Mouse (Mus musculus) embryonic facial prominence, embryonic 11.5 days (tissue): ENCODE data around the gene Plekhb1. TPM values are rescaled to one million over a fixed set of nuclear protein-coding genes. Genes with fewer than 3 reads are reported as not detected.

Source experiments
- ATAC-seq: fragments of 200-750 bp; cut with Nextera tagmentation; replicated peaks from 2 replicates; pipeline ENCODE4 v1.8.0; 2017; ENCODE audit warnings: low read depth; ENCODE audit not compliant: insufficient number of reproducible peaks, low FRiP score, low TSS enrichment
- DNase-seq: peaks from one replicate; pipeline ENCODE4 v3.0.0-alpha.2; 2015; ENCODE audit warnings: low spot score
- H3K27ac ChIP-seq: fragments of 300-500 bp; sonication (generic); replicated peaks from 2 replicates; pipeline ENCODE4 v1.5.1; 2014; ENCODE audit warnings: mild to moderate bottlenecking, low read depth, low read length, control low read depth
- H3K27me3 ChIP-seq: fragments of 300-500 bp; sonication (generic); 2 replicates; pipeline ENCODE4 v1.6.1; 2014; ENCODE audit warnings: mild to moderate bottlenecking, low read length, moderate library complexity, mixed read lengths; ENCODE audit not compliant: control insufficient read depth, insufficient read depth
- H3K36me3 ChIP-seq: fragments of 300-500 bp; sonication (generic); replicated peaks from 2 replicates; pipeline ENCODE4 v1.6.1; 2014; ENCODE audit warnings: low read depth, mild to moderate bottlenecking, low read length, moderate library complexity, mixed read lengths; ENCODE audit not compliant: control insufficient read depth, insufficient read depth
- H3K4me1 ChIP-seq: fragments of 300-500 bp; sonication (generic); 2 replicates; pipeline ENCODE4 v1.6.1; 2014; ENCODE audit warnings: low read length, mixed read lengths; ENCODE audit not compliant: control insufficient read depth, insufficient read depth
- H3K4me2 ChIP-seq: fragments of 300-500 bp; sonication (generic); 2 replicates; pipeline ENCODE4 v1.6.1; 2014; ENCODE audit warnings: low read depth, mild to moderate bottlenecking, control low read depth, low read length, moderate library complexity
- H3K4me3 ChIP-seq: fragments of 300-500 bp; sonication (generic); 2 replicates; pipeline ENCODE4 v1.5.1; 2014; ENCODE audit warnings: low read depth, low read length, control low read depth
- H3K9ac ChIP-seq: fragments of 300-500 bp; sonication (generic); replicated peaks from 2 replicates; pipeline ENCODE4 v1.6.1; 2014; ENCODE audit warnings: mild to moderate bottlenecking, control low read depth, low read length
- H3K9me3 ChIP-seq: fragments of 300-500 bp; sonication (generic); replicated peaks from 2 replicates; pipeline ENCODE4 v1.6.1; 2016; ENCODE audit warnings: mild to moderate bottlenecking, low read length, inconsistent platforms, mixed read lengths; ENCODE audit not compliant: control insufficient read depth
- WGBS: fragments of 180-500 bp; shearing (Covaris S2); extraction: QIAGEN DNeasy Blood & Tissue Kit; methylation state at CpG from one replicate; pipeline ENCODE4 v1.1.7; 2014; 5-methylcytosine and 5-hydroxymethylcytosine counted together
- polyA plus RNA-seq: library from polyadenylated mRNA; unstranded; fragments of >200 nt; fragmentation: Nextera tagmentation; extraction: Ambion mirVana; gene quantifications from 2 replicates; pipeline ENCODE4 v1.2.1, GENCODE M21; 2014

The Plekhb1 gene
- polyA plus RNA-seq, 1 experiment from 2014 or later: 4.1 TPM

GRCm38 (mm10) chr7:100651011-100651410 is 11.2 kb downstream of the Plekhb1 start:
- no peak overlapping the region for H3K27ac ChIP-seq
- H3K9me3 ChIP-seq: no peaks in the 10 kb centered on the region
- no peaks in the 10 kb centered on the region for H3K4me1 ChIP-seq
- H3K9ac ChIP-seq: no peak overlapping the region
- no peak for ATAC-seq
- DNase-seq: no peak
- no peak overlapping the region for H3K4me3 ChIP-seq
- no peaks in the 10 kb centered on the region for H3K27me3 ChIP-seq
- H3K4me2 ChIP-seq: no peak overlapping the region
- no peaks in the 10 kb centered on the region for H3K36me3 ChIP-seq
- 76% methylated on average over 4 of the region's 4 CpGs for WGBS

GRCm38 (mm10) chr7:100650421-100650820 is 11.8 kb downstream of the Plekhb1 start:
- Histone ChIP-seq H3K9me3 (no peaks in the 10 kb centered on the region), H3K9ac (no peak overlapping the region), H3K27ac (no peak overlapping the region), H3K4me1 (no peaks in the 10 kb centered on the region), H3K4me3 (no peak overlapping the region), H3K36me3 (no peaks in the 10 kb centered on the region), H3K27me3 (no peaks in the 10 kb centered on the region), H3K4me2 (no peak overlapping the region)
- ATAC-seq: no peak
- no peak for DNase-seq
- 71% methylated on average over 6 of the region's 6 CpGs for WGBS

DNA sequence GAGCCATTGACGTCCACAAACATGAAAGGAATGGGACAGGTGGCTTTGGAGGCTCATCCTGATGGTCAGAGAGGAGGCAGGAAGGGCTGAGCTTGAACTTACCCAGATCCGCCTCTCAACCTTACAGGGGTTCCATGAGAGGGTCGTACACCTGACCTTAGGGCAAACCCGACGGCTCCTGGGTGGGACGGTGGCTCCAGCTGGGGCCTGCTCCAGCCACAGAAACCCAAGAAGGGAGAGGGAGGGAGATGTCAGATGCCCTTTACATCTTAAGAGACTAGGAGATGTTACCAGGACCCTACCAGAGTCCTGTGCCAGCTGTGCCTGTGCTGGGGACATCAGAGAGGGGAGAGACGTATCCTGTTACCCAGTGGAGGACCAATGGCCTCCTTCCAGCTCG is 12.4 kb downstream of the Plekhb1 start:
- Histone ChIP-seq H3K27me3 (no peaks in the 10 kb centered on the region), H3K4me2 (no peak overlapping the region), H3K4me1 (no peaks in the 10 kb centered on the region), H3K9me3 (no peaks in the 10 kb centered on the region), H3K4me3 (no peak overlapping the region), H3K9ac (no peak overlapping the region), H3K36me3 (no peaks in the 10 kb centered on the region), H3K27ac (no peak overlapping the region)
- DNase-seq: no peak
- WGBS: 61% methylated on average over 8 of the region's 8 CpGs
- ATAC-seq: no peak

DNA sequence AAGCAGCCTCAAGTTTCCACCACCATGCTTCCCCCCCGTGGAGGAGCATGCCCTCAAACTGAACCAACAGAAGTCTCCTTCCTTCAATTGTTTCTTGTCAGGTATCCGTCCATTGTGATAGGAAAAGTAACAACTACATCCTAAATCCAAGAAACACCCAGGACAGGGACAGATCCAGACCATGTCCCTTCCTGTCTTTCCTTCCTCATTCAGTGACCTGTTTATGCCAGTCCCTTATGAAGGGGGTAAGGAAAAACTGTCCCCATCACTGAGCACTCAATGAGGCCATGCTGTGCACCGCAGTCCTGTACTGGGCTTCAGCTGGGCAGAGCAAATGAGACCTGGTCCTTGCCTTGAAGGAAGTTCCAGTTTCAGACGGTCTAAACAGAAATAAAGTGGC is 13.1 kb downstream of the Plekhb1 start:
- H3K4me1 ChIP-seq: no peaks in the 10 kb centered on the region
- H3K4me3 ChIP-seq: no peak overlapping the region
- ATAC-seq: no peak
- H3K36me3 ChIP-seq: no peaks in the 10 kb centered on the region
- no peak overlapping the region for H3K9ac ChIP-seq
- DNase-seq: no peak
- no peaks in the 10 kb centered on the region for H3K27me3 ChIP-seq
- no peak overlapping the region for H3K4me2 ChIP-seq
- no peak overlapping the region; the same call in 1 of the 2 replicates for H3K27ac ChIP-seq
- WGBS: 84% methylated on average over 4 of the region's 4 CpGs
- no peaks in the 10 kb centered on the region for H3K9me3 ChIP-seq

DNA sequence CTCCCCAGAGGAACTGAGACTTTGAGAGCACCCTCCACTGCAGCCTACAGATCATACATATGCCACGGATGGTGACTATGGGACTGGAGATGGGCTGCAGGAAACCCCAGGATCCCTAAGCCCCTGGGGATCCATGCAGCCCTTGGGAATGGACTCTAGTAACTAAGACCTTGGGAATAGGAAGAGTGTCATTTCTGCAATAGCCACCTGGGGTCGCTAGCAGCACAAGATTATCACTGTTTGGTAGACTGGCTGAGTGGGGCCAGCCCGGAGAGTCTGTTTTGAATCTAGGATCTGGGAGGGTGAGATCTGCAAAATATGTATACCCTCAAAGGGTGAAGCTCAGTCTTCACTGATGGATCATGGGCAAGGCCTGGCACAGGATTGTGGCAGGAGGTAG is 17.1 kb downstream of the Plekhb1 start:
- no peak overlapping the region for H3K9ac ChIP-seq
- ATAC-seq (no peak), DNase-seq (peak; percentile 79)
- 38% methylated on average over 3 of the region's 3 CpGs for WGBS
- no peak overlapping the region for H3K4me2 ChIP-seq
- no peaks in the 10 kb centered on the region for H3K4me1 ChIP-seq
- no peak overlapping the region for H3K27ac ChIP-seq
- H3K9me3 ChIP-seq: no peaks in the 10 kb centered on the region
- H3K36me3 ChIP-seq: no peaks in the 10 kb centered on the region
- H3K27me3 ChIP-seq: no peaks in the 10 kb centered on the region
- no peak overlapping the region for H3K4me3 ChIP-seq

- ATAC-seq (no peak), DNase-seq (no peak)
- Histone ChIP-seq H3K27ac (no peak overlapping the region), H3K4me3 (no peak overlapping the region), H3K36me3 (no peaks in the 10 kb centered on the region), H3K9ac (no peak overlapping the region), H3K9me3 (no peaks in the 10 kb centered on the region), H3K4me1 (no peaks in the 10 kb centered on the region), H3K4me2 (no peak overlapping the region), H3K27me3 (no peaks in the 10 kb centered on the region)
- WGBS: 94% methylated on average over 4 of the region's 4 CpGs
These were observed 19.8 kb downstream of the Plekhb1 start for GRCm38 (mm10) chr7:100642413-100642812.

GRCm38 (mm10) chr7:100637657-100638056 is 24.6 kb downstream of the Plekhb1 start:
- no peaks in the 10 kb centered on the region; the same call in 1 of the 2 replicates for H3K36me3 ChIP-seq
- no peaks in the 10 kb centered on the region for H3K4me1 ChIP-seq
- H3K9me3 ChIP-seq: no peaks in the 10 kb centered on the region
- H3K4me3 ChIP-seq: no peak overlapping the region
- 13% methylated on average over 1 of the region's 1 CpGs for WGBS
- DNase-seq (peak; percentile 65), ATAC-seq (no peak)
- H3K4me2 ChIP-seq: no peak overlapping the region
- H3K27me3 ChIP-seq: no peaks in the 10 kb centered on the region
- no peak overlapping the region for H3K9ac ChIP-seq
- no peak overlapping the region for H3K27ac ChIP-seq

GRCm38 (mm10) chr7:100624538-100624937 is 37.7 kb downstream of the Plekhb1 start:
- 77% methylated on average over 3 of the region's 3 CpGs for WGBS
- no peaks in the 10 kb centered on the region for H3K36me3 ChIP-seq
- no peak overlapping the region for H3K9ac ChIP-seq

More at GRCm38 (mm10) chr7:100624538-100624937, 37.7 kb downstream of the Plekhb1 start:
- Histone ChIP-seq H3K9me3 (no peaks in the 10 kb centered on the region), H3K4me3 (no peak overlapping the region), H3K27me3 (no peaks in the 10 kb centered on the region), H3K4me2 (no peak overlapping the region), H3K27ac (no peak overlapping the region), H3K4me1 (no peaks in the 10 kb centered on the region)
- no peak for ATAC-seq
- DNase-seq: no peak
